Mouse (Mus musculus): ENCODE measurements around the gene Olfr1462. TPM values are rescaled to one million over a fixed set of nuclear protein-coding genes. Genes with fewer than 3 reads are reported as not detected.

Olfr1462 gene
- polyA plus RNA-seq (2015; fragmentation: Nextera tagmentation; extraction: Ambion mirVana) = not detected in 2 replicates

DNA sequence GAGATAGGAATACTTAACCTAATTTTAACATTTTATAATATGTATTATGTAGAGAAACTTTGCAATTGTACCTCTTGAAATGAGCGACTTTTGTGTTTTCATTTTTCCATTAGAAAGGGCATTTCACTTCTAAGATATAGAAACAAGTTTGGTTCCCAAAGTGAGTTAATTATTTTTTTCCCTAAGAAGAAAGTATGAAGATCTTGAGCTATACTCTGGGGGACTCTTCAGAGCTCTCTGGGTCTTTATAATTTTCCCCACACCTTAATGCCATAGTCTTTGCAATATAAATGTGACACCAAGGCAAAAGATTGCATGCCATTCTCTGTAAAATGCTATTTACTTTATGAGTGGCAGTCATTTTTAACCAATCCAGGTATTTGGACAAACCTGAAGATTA is at the start of gene Olfr1462:
Gene Olfr1462, plus strand, starts transcription at position 301 of the 400 bp plus-strand sequence.
- H3K27me3 ChIP-seq = no peaks in the 10 kb centered on the region
- peaks cover 8% of the 10 kb centered on the region; the same call in 1 of the 2 replicates for H3K9me3 ChIP-seq
- H3K4me2 ChIP-seq (replicated peaks) = no peak within 1 kb of the TSS
- H3K9ac ChIP-seq = no peak within 1 kb of the TSS
- no peak for ATAC-seq (ENCODE audit: low FRiP score, low read depth)
- no peak within 1 kb of the TSS for H3K4me3 ChIP-seq
- 85% methylated on average over 1 of the region's 1 CpGs for WGBS
- no peaks in the 10 kb centered on the region for H3K4me1 ChIP-seq
- no peaks in the 10 kb centered on the region for H3K36me3 ChIP-seq
- no peak within 1 kb of the TSS for H3K27ac ChIP-seq

DNA sequence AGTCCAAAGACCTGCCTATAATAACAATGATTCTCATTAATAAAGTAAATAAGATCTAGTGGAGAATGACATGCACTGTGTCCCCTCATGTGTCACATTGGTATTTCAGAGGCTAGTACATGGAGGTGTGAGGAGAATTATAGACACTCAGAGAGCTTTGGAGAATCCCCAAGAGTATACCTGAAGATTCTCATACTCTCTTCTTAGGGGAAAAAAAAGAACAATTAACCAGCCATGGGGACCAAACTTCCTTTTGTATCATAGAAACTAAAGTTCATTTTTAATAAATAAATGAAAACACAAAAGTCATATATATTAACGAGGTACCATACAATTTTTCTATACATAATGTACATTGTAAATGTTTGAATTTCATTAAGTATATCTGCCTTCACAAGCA is 36.1 kb upstream of the Olfr1462 start, which contains the start of gene Olfr1459:
Gene Olfr1459, minus strand, starts transcription at position 101 of the 400 bp plus-strand sequence.
- Histone ChIP-seq H3K4me3 (no peak within 1 kb of the TSS), H3K9ac (no peak within 1 kb of the TSS), H3K36me3 (no peaks in the 10 kb centered on the region), H3K27me3 (no peaks in the 10 kb centered on the region), H3K9me3 (peaks cover 22% of the 10 kb centered on the region), H3K4me2 (replicated peaks) (no peak within 1 kb of the TSS), H3K27ac (no peak within 1 kb of the TSS), H3K4me1 (no peaks in the 10 kb centered on the region)
- ATAC-seq (ENCODE audit: low FRiP score, low read depth) = no peak
- WGBS = 71% methylated on average over 1 of the region's 1 CpGs

DNA sequence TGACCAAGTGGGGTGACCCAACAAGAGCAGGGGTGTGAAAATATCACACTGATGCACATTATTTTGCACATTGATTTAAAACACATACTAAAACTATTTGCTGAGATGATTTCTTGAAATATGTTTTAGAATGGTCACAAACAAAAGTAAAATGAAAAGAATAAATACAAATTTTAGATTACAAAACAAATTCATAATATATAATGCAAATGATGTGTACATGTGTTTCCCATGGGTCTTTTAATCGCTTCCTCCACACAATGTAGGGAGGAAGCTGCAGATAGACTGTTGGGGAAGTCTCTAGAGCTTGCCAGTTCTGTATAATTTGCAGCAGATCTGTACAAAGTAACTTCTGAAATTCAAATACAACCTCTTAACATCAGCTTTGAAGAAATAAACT is 22.8 kb upstream of the Olfr1462 start, which contains the start of gene Olfr1461:
Gene Olfr1461, plus strand, starts transcription at position 301 of the 400 bp plus-strand sequence.
- ATAC-seq (ENCODE audit: low FRiP score, low read depth) = no peak
- H3K4me2 ChIP-seq (replicated peaks) = no peak within 1 kb of the TSS
- H3K4me1 ChIP-seq = no peaks in the 10 kb centered on the region
- no peak within 1 kb of the TSS for H3K4me3 ChIP-seq
- no peaks in the 10 kb centered on the region for H3K9me3 ChIP-seq
- H3K27me3 ChIP-seq = no peaks in the 10 kb centered on the region
- no peak within 1 kb of the TSS for H3K9ac ChIP-seq
- H3K36me3 ChIP-seq = no peaks in the 10 kb centered on the region
- 47% methylated on average over 1 of the region's 1 CpGs for WGBS
- no peak within 1 kb of the TSS for H3K27ac ChIP-seq

DNA sequence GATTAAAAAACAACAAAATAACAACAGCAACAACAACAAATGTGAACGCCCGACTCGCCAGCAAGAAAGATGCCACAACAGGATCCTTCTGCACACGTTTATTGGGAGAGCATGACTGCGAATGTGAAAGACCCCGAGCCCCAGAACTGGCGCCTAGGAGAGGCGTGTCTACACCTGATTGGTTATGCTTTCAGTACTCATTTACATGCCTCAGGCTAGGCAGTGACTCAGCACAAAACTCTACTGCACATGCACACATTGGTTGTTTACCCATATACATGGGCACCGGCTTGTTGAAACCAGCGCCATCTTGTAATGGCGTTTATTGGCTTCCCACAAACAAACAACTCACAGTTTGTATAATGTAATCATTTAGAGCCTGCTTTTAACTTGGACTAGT is 36.1 kb downstream of the Olfr1462 start:
- 88% methylated on average over 11 of the region's 11 CpGs for WGBS
- Histone ChIP-seq H3K4me3 (no peak overlapping the region), H3K9me3 (peaks cover 19% of the 10 kb centered on the region), H3K27ac (no peak overlapping the region), H3K4me1 (no peaks in the 10 kb centered on the region), H3K9ac (no peak overlapping the region), H3K4me2 (replicated peaks) (no peak overlapping the region), H3K36me3 (no peaks in the 10 kb centered on the region), H3K27me3 (no peaks in the 10 kb centered on the region)
- no peak for ATAC-seq (ENCODE audit: low FRiP score, low read depth)

DNA sequence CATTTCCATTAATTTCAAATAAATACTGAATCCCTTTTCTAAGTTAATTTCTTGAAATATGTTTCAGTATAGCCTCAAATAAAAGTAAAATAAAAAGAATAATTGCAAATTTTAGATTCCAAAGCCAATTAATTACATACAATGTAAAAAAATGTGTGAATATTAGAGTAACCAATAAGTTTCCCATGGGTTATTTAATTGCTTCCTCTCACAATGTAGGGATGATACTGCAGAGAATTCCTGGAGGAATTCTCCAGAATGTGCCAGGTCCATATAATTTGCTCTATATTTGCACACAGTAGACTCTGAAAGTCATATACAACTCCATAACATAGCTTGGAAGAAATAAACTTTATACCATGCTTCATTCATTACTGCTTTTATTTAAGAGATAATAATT is 45.5 kb downstream of the Olfr1462 start, which contains the start of gene Olfr1463:
Gene Olfr1463, plus strand, starts transcription at position 301 of the 400 bp plus-strand sequence.
- Histone ChIP-seq H3K4me3 (no peak within 1 kb of the TSS), H3K36me3 (no peaks in the 10 kb centered on the region), H3K4me1 (no peaks in the 10 kb centered on the region), H3K4me2 (replicated peaks) (no peak within 1 kb of the TSS), H3K27me3 (no peaks in the 10 kb centered on the region), H3K27ac (no peak within 1 kb of the TSS), H3K9me3 (peaks cover 17% of the 10 kb centered on the region), H3K9ac (no peak within 1 kb of the TSS)
- no peak for ATAC-seq (ENCODE audit: low FRiP score, low read depth)

Other genes starting within 250 kb of the Olfr1462 start
- gene Olfr1450, start 235.5 kb upstream of the Olfr1462 start, polyA plus RNA-seq (2015; fragmentation: Nextera tagmentation; extraction: Ambion mirVana) = not detected in 2 replicates
- gene Olfr1451, start 190.7 kb upstream of the Olfr1462 start, polyA plus RNA-seq (2015; fragmentation: Nextera tagmentation; extraction: Ambion mirVana) = not detected in 2 replicates
- not detected in 2 replicates for gene Olfr1453, start 157.4 kb upstream of the Olfr1462 start, polyA plus RNA-seq (2015; fragmentation: Nextera tagmentation; extraction: Ambion mirVana)
- not detected in 2 replicates for gene Olfr1454, start 125.1 kb upstream of the Olfr1462 start, polyA plus RNA-seq (2015; fragmentation: Nextera tagmentation; extraction: Ambion mirVana)
- not detected in 2 replicates for gene Olfr1457, start 87.8 kb upstream of the Olfr1462 start, polyA plus RNA-seq (2015; fragmentation: Nextera tagmentation; extraction: Ambion mirVana)
- gene Olfr1458, start 79.0 kb upstream of the Olfr1462 start, polyA plus RNA-seq (2015; fragmentation: Nextera tagmentation; extraction: Ambion mirVana) = not detected in 2 replicates
- not detected in 2 replicates for gene Olfr1459, start 36.2 kb upstream of the Olfr1462 start, polyA plus RNA-seq (2015; fragmentation: Nextera tagmentation; extraction: Ambion mirVana)
- not detected in 2 replicates for gene Olfr1461, start 22.7 kb upstream of the Olfr1462 start, polyA plus RNA-seq (2015; fragmentation: Nextera tagmentation; extraction: Ambion mirVana)
- gene Olfr1463, start 45.6 kb downstream of the Olfr1462 start, polyA plus RNA-seq (2015; fragmentation: Nextera tagmentation; extraction: Ambion mirVana) = not detected in 2 replicates
- not detected in 2 replicates for gene Olfr1465, start 129.8 kb downstream of the Olfr1462 start, polyA plus RNA-seq (2015; fragmentation: Nextera tagmentation; extraction: Ambion mirVana)
- not detected in 2 replicates for gene Olfr1466, start 153.1 kb downstream of the Olfr1462 start, polyA plus RNA-seq (2015; fragmentation: Nextera tagmentation; extraction: Ambion mirVana)
- gene Olfr1467, start 176.5 kb downstream of the Olfr1462 start, polyA plus RNA-seq (2015; fragmentation: Nextera tagmentation; extraction: Ambion mirVana) = not detected in 2 replicates
- not detected in 2 replicates for gene Olfr1469, start 222.1 kb downstream of the Olfr1462 start, polyA plus RNA-seq (2015; fragmentation: Nextera tagmentation; extraction: Ambion mirVana)